Mouse (Mus musculus) lung, postnatal 0 days (tissue): ENCODE results near the gene Golgb1.

ENCODE experiments used
- CTCF ChIP-seq: IDR thresholded peaks from 2 replicates; pipeline ENCODE4 v1.5.1; 2016; ENCODE audit warnings: antibody characterized with exemption, mild to moderate bottlenecking
- EP300 ChIP-seq: IDR thresholded peaks from 2 replicates; pipeline ENCODE4 v1.6.1; 2016; ENCODE audit warnings: antibody characterized with exemption, mild to moderate bottlenecking, control low read depth

DNA sequence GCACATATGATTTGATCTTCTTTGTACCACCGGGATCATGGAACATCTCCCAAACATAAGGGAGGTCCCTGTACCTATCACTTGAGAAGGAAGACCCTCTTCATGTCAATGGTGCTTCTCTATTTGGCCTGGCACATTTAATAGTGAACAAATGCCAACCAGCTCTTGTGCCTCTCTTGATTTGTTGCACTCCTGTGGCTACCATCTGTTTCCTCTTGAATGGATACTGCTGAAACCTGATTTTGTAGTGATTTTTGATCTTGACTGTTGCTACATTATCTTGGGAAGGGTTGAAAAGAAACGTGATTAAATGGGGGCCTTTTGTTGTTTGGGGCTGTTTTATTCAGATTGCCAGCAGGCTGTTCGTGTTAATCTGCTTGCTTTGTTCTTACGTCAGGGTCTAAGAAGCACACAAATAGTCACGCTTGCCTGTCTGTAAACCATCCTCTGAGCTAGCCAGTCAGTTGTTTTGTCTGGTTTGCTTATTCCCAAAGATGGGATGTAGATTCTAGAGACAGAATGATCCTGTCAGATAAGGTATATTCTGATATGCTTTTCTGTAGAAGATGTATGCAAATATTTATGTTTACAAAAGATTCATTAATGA, 7.9 kb downstream of the Golgb1 start:
- TF ChIP-seq CTCF (no peak), EP300 (no peak)
